Mouse (Mus musculus) T-helper 2 cell (primary cell): ENCODE data around the gene Cnbd2.

Source experiments
- in situ Hi-C: fragments of 300-600 bp; cut with MboI, MseI; formaldehyde crosslinking; loops from one replicate; pipeline ENCODE4 v1.15.1; 2025; ENCODE audit warnings: high pct_unique_total_duplicates

Cnbd2 gene

DNA sequence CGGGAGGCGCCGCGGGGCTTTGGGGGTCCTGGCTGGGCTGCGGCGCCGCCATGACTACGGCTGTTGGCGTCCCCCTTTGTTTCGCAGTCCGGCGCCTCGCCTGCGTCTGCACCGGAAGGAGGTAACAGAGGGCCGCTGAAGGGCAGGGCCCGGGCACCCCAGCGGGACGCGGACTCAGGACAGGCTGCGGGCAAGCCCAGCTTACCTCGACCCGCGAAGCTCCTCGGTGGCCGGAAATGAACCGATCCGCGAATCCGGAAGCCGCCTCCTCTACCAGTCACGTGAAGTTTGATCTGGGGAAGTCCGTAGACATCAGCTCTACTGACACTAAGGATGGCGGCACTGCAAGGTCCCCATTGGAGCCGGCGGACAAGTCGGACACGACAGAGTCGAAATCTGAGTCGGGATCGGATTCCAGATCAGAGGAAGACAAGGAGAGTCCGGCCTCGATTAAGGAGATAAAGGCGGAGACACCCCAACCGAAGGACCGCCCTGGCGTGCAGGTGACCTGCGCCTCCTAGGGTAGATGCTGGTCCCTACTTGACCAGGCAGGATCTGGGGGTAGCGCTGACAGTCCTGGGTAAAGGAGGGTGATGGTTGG, at the start of gene Cnbd2, which contains the start of gene Scand1:
Gene Cnbd2 (plus strand): TSS at position 3 of the 601 bp plus-strand sequence.
Gene Scand1 (minus strand): TSS at position 408 of the 601 bp plus-strand sequence.
- in situ Hi-C loops: no loop called here

DNA sequence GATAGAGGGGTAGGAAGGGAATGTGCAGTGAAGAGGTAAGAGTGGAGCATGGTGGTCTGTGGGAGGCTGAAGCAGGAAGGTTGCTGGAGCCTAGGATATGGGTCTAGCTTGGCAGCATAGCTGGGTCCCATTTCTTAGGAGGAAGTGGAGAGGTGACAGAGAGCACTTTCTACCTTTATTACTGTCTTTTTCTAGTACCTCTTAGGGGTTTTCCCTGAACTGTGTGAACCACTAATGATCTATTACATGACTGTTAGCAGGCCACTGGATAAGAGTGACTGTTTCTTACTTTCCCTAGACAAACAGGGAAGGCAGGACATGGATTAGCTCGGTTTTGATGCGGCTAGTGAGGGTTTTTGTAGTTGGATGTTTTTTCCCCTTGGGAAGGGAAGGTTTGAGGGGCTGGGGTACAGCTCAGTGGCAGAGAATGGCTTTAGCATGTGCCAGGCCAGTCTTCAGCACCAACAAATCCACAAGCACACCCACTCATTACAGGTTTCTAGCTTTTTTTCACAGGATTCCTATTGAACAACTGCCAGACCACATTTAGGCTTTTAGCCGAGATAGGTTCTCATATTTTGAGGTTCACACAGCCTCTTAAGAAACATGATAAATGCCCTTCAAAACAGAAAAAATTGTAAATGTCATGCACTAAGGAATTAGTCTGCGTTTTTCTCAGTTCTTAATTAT, 48.8 kb upstream of the Cnbd2 start:
- in situ Hi-C loops: no loop called here

DNA sequence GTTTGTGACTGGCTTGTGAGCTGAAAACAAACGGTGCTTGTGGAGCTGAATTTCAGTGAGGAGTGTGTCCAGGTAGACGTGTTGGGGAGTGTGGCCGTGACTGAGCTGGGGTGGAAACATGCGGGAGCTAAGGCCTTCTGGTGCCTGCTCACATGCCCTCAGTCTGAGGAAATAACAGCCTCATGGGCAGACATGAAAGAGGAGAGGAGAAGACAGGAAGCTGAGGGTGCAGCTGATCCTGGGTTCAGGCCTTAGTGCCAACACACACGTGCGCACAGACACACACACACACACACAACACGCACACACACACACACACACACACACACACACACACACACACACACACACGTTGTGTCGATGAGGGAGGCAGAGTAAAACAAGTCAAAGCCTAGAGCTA, 44.5 kb upstream of the Cnbd2 start:
- in situ Hi-C loops: no loop called here

DNA sequence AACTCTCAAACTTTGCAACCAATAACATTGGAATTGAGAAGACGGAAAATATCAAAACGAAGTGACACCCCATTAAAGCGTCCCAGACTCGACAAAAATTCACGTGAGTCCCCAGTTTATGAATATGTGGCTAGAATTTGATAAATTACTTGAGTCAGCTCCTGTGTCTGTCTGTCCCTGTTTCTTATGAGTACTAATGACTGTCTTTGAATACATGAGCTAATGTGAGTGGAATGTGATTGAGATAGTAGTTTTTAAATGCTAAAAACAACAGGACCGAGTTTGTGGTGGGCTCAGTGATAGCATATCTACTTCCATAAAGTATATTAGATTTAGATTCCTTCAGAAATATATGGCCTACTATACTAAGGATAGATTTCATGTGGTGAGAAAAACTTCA, 39.5 kb upstream of the Cnbd2 start:
- in situ Hi-C loops: no loop called here

DNA sequence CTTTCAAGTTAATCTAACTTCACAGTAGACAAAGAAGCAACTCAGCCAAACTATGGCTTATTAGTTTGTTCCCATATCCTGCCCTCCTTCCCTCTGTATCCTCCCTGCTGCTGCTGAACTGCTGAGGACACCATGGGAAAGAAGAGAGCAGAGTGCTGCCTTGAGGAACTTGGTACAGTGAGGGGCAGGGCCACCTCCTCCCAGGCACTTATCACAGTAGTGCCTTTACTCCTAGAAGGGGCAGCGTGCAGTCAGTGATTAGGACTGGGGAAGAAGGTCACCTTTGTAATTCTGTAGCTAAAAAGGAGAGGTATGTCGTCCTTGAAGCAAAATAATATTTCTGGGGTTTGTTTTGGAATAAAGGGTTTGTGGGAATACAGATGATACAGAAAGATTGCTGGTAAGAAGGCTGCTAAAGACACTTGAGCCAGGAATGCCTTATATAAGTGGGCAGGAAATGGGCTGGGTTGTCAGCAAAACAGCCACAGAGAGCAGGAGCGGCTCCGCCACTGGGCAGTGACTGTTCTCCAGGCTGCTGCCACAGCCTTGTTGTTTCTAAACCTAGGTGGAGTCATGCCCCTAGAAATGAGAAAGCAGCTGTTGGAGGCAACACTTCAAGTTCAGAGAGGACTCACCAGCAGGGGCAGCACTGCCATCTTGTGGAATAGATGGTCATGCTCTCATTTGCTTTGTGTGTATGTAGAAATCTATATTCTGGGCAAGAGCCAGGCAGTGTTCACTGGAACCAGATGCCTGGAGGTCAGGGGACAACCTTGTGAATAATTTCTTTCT, 33.7 kb upstream of the Cnbd2 start:
- in situ Hi-C loops: no loop called here

DNA sequence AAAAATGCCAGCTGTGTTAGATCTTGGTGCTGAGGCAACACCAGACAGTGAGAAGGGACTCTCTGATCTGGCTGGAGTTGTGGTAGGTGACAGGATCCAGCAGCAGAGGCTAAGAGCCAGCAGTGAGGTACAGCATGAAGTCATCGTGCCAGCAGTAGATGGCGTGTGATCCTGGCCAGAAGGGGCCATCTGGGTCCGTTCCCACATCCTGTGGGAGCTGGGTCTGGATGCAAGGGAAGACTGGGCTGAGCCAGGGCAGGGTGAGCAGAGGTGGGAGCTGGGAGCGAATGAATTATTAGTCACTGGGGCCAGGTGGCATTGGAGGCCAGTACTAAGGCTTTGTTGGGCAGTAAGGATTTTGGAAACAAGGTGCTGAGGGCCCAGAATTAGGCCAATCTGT, 30.9 kb upstream of the Cnbd2 start:
- in situ Hi-C loops: no loop called here

DNA sequence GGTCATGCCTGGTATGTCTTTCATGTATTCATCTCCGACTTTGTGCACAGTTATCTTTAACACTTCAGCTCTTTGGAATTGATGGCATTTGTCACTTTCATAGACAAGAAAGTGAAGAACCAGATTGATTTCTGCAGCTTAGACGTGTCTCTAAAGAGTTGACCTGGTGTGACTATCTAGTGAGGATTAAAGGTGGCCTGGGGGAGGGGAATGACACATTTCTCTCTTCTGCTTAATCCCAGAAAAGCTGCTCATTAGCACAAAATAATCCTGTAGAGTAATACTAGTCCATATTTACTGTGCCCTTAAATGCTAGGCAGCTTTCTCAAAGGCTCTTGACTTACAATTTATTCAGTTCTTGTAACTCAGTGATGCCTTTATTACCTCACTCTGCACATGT, 26.9 kb upstream of the Cnbd2 start:
- in situ Hi-C loops: loop anchor here (5.0 kb wide), 1 partner anchor 68 kb away; no protein-coding TSS in a partner anchor

DNA sequence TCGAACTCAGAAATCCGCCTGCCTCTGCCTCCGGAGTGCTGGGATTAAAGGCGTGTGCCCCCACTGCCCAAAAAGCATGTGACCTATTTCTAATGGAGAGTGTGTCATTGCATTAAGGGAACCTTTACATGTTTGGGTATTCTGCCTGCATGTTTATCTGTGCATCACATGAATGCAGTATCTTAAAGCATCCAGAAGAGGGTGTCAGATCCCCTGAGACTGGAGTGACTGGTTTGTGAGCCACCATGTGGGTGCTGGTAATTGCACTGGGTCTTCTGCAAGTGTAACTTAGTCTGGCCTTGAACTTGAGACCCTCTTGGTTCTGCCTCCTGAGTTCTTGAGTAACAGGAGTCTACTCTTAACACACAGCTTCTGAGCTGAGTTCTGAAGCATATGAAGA, 25.4 kb upstream of the Cnbd2 start:
- in situ Hi-C loops: loop anchor here (5.0 kb wide), 1 partner anchor 69 kb away; no protein-coding TSS in a partner anchor

DNA sequence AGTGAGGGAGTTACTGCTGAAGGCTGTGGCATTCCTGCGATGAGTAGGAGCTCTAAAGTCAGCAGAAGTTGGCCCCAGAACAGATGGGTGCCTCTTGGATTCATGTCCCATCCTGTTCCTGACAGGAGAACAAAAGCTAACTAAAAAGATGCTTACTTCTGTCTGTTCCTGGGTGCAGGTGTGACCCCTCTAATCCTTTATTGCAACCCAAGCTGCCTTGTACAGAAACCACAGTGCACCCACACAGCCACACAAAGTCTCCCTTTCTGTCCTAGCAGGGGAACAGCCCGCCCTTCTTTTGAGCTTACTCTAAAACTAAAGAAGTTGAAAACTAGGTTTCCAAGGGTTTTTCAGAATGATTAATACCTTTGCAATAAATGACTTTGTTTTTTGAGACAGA, 23.9 kb upstream of the Cnbd2 start:
- in situ Hi-C loops: loop anchor here (5.0 kb wide), 1 partner anchor 71 kb away; no protein-coding TSS in a partner anchor

DNA sequence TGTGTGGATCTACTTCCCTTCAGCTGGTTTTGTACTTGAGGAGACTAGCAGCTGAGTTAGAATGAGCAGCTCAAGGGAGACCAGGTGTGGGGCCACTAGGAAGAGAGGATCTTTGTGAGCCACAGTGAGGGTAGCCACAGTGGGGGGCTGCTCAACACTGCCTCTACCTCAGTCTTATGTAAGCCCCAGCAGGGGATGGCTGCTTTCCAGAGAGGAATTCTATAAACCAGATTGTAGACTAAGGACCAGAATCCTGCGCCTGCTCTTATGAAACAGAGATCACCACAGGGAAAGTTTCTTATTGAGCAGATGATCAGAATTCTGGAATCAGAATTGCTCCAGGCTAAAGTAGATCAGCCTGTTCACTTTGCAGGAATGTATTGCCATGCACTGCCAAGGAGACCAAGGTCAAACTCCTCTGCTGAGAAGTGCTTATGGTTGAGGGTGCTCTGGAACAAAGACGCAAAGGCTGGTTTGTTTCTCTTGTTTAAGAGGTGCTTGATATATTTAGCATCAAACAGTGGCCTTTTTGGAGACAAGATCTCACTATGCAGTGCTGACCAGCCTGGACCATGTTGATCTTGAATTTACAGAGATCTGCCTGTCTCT, 22.4 kb upstream of the Cnbd2 start:
- in situ Hi-C loops: loop anchor here (5.0 to 10.0 kb wide), 2 partner anchors 72 to 1855 kb away; partner anchors contain the start of gene Cbfa2t2

DNA sequence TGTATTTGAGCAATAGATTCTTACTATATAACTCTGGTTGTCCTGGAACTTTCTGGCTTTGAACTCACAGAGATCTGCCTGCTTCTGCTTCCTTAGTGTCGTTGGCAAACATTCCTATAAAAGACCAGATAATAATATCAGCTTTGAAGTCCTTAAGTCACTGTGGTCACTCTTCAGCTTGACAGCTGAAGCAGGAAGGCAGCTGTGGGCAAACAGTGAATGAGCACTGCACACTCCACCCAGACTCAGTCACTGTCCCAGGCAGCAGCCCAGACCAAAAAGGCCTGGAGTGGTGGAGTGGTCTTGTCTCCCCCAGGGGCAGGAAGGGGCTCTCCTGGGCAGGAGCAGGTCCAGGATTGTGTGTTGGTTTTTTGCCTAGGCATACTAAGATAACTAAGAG, 20.1 kb upstream of the Cnbd2 start:
- in situ Hi-C loops: loop anchor here (10.0 kb wide), 1 partner anchor 1857 kb away; the partner anchor contains the start of gene Cbfa2t2

DNA sequence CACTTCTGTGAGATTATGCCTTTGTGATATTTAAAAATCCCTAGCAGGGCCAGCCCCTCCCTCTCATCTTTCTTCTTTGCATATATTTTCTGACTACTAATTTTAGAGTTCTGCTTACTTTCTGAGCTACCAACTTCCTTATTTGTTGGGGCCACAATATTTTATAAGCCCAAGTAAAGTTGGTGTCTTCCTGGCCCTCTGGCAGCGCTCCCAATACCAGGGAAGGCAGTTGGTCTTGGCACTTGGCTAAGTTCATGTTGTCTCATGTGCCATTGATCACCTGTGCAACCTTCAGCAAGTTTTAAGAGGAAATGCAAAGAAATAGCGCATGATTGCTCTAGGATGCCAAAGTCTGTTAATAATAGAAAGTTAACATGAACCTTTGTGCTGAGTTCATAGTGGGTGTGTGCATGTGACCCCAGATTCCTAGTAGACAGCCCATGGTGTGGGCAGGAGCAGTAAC, 16.5 kb upstream of the Cnbd2 start:
- in situ Hi-C loops: loop anchor here (10.0 kb wide), 1 partner anchor 1861 kb away; the partner anchor contains the start of gene Cbfa2t2

DNA sequence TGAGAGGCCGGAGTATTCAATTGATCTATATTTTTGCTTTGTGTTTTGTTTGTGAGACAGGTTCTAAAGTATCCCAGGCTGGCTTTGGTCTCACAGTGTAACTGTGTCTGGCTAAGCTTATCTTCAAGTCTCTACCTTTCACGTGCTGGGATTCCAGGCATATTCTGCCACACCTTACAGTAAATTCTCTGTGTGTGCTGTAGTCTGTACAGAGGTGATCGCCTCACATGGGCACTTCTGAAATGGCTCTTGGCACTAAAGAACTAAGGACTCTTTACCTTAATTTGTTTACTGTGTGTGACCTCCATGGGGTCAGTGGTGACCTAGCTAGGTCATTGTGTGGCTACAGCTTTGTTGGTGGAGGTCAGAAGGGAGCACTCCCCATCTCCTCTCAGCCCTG, 15.9 kb upstream of the Cnbd2 start:
- in situ Hi-C loops: loop anchor here (10.0 kb wide), 1 partner anchor 1861 kb away; the partner anchor contains the start of gene Cbfa2t2

DNA sequence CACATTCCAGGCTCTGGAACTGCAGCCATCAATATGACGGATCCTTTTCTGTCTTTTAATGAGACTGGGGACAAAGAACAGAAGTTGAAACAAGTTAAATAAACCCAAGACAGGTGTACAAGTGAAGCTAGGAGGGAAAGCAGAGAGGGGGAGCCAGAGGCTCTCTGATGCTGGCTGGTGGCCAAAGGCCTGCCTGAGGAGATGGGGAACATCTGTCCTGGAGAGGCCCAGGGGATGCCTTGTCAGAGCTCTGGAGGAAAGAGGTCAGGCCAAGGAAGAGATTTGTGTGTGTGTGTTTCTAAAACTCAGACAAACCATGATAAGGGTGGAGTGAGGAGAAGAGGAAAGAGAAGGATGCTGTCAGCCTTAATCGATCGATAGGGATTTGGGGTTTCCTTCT, 14.4 kb upstream of the Cnbd2 start:
- in situ Hi-C loops: loop anchor here (10.0 kb wide), 1 partner anchor 1863 kb away; the partner anchor contains the start of gene Cbfa2t2

DNA sequence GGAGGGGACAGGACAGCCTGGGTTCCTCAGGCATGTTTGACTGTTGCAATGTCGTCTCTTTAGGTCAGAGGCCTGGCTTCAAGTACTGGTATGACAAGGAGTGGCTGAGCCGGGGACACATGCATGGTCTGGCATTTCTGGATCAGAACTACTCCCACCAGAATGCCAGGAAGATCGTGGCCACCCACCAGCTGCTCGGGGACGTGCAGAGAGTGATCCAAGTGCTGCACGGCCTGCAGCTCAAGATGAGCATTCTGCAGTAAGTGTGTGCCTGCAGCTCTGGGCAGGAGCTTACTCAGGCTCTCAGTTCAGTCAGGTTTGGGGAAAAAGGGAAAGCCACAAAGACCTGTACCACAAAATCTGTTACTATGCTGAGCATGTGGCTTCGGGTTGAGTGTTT, 13.6 kb upstream of the Cnbd2 start:
- in situ Hi-C loops: loop anchor here (10.0 kb wide), 1 partner anchor 1864 kb away; the partner anchor contains the start of gene Cbfa2t2

DNA sequence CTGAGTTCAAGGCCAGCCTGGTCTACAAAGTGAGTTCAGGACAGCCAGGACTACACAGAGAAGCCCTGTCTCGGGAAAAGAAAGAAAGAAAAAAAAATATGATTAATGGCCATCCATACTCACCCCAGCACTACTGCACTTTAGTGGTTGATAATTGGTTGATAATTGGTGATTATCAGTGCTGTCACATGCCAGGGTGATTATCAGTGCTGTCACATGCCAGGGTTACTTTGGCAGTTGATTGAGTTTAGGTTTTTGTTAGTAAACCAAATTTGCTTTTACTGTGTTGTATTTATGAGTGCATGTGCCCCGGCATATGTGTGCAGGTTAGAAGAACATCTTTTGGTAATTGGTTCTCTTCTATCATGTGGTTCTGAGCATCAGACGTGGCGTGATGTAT, 10.0 kb upstream of the Cnbd2 start:
- in situ Hi-C loops: no loop called here

DNA sequence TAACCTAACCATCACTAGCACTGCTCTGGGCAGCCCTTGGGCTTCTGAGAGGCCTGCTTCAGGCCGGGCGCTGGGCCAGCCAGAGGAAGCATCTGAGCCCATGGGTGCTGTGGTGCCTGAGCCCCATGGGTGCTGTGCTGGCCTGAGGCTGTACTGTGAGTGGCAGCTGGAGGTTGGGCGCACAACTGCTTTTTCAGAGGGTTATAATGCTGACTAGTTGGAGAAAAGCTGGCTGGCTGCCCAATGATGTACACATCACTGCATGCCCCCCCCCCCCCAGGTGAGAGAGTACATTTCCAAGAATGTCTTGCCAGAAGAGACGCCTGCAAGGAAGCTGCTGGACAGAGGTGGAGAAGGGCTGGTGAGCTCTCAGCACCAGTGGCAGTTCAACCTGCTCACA, 7.7 kb upstream of the Cnbd2 start:
- in situ Hi-C loops: no loop called here

DNA sequence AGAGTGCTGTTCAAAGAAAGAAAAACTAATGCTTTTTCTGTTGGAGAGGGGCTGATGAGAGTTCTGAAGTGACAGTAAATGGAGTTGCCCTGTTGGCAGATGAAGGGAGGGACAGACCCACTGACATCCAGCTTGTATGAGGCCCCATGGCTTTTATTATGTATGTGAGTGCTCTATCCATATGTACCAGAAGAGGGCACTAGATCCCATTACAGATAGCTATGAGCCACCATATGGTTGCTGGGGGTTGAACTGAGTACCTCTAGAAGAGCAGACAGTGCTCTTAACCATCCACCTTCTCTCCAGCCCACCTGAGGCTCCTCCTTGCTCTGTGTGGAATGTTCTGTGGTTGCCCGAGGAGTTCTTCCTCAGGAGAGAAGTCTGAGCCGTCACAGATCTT, 6.3 kb upstream of the Cnbd2 start:
- in situ Hi-C loops: no loop called here

DNA sequence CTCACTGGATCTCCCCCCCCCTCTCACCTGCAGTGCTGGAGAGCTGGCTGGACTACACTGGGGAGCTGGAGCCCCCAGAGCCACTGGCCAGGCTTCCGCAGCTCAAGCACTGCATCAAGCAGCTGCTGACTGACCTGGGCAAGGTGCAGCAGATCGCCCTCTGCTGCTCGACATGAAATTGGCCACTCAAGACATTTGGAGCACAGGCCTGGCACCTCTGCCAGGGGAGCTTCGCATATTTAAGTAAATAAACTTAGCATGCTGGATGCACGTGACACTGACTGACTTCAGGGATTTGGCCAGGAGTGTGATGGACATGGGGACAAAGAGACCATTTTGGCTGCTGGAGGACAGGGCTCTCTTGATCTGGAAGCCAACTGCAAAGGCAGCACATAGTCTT, 4.8 kb upstream of the Cnbd2 start:
- in situ Hi-C loops: no loop called here

DNA sequence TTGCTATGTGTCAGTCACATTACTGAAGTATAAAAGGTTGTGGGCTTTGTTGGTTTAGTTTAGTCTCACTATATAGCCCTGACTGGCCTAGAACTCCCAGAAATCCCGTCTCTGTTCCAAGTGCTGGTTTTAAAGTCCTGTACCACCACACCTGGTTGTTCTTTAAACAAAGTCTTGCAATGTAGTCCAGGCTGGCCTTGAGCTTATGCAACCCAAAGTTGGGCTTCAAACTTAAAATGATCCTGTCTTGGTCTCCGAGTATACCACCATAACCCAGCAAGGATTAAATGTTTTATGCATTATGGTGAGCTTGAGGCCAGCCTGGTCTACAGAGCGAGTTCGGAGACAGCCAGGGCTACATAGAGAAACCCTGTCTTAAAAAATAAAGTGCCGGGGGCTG, 2.2 kb upstream of the Cnbd2 start:
- in situ Hi-C loops: no loop called here

DNA sequence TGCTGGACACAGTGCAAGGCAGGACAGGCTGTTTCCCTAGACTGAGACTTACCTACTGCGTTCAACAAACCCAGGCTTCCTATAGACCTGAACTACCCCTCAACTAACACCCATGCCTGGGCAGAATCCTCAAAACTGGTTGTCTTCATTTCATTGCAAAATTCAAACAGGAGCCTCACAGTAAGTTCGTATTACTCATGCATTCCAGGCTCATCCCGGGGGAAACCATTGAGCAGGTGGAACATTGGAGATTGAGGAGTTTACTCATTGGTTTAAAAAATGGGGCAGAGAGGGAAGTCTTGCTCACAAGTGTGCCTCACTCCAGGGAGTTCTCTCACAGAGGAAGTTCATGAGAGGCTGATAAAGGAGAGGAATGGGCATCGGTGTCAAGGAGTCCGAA, 1.6 kb upstream of the Cnbd2 start:
- in situ Hi-C loops: no loop called here

DNA sequence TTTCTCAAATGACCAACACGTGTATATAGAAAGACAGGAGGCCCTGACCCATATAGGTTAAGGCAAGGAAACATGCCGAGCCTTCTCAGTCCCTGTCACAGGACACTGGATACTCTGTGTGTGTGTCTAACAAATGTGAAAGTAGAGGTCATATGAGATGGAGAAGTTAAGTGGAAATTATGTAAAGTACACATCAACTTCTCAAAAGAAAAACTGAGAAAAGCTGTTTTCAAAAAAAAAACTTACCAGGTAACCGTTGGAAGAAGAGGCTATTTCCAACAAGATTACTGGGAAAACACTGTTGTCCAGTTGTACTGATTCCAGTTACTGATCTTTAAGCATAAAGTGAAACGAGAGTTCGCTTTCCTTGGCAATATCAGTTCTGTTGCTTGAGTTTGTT, 1.2 kb upstream of the Cnbd2 start:
- in situ Hi-C loops: no loop called here
